Mouse (Mus musculus): ENCODE measurements at regions not wholly inside any gene's neighbourhood (a gene's known extent, or its start where the extent isn't known, plus 50 kb on each side); places are given as distances from the start of the nearest gene placed in this dataset.
A peak's percentile ranks its signal among the peaks of the same experiment; 100 is the strongest.
"Not testable (repeated sequence)": the region's sequence is repeated elsewhere in the genome, so short reads cannot be mapped to it uniquely, and the experiment has no call there.

GRCm38 (mm10) chr4:31205332-31205970, 758.4 kb upstream of the Map3k7 start:
- peak; percentile 63 to 67 for DNase-seq (ENCODE audit: low spot score in 2 of 2)

- no peak for DNase-seq (ENCODE audit: low spot score in 2 of 2)
Measured at GRCm38 (mm10) chr4:31225741-31226140, 738.2 kb upstream of the Map3k7 start.

GRCm38 (mm10) chr4:31268825-31269495, 694.9 kb upstream of the Map3k7 start:
- no peak for DNase-seq (ENCODE audit: low spot score in 2 of 2)

GRCm38 (mm10) chr4:31274131-31274530, 689.8 kb upstream of the Map3k7 start:
- no peak for DNase-seq (ENCODE audit: low spot score in 2 of 2)

- DNase-seq (ENCODE audit: low spot score in 2 of 2): no peak
Measured at GRCm38 (mm10) chr4:31290301-31290975, 673.5 kb upstream of the Map3k7 start.

GRCm38 (mm10) chr4:31293752-31294151, 670.1 kb upstream of the Map3k7 start:
- no peak for DNase-seq (ENCODE audit: low spot score in 2 of 2)

- no peak for DNase-seq (ENCODE audit: low spot score in 2 of 2)
Measured at GRCm38 (mm10) chr4:31297848-31298247, 666.0 kb upstream of the Map3k7 start.

GRCm38 (mm10) chr4:31319269-31319668, 644.6 kb upstream of the Map3k7 start:
- DNase-seq (ENCODE audit: low spot score in 2 of 2): no peak

- no peak for DNase-seq (ENCODE audit: low spot score in 2 of 2)
Measured at GRCm38 (mm10) chr4:31320734-31321507, 643.0 kb upstream of the Map3k7 start.

- no peak for DNase-seq (ENCODE audit: low spot score in 2 of 2)
Measured at GRCm38 (mm10) chr4:31323816-31324215, 640.1 kb upstream of the Map3k7 start.

- peak in 1 of 2 experiments; percentile 18 for DNase-seq (ENCODE audit: low spot score in 2 of 2)
Measured at GRCm38 (mm10) chr4:31328798-31329197, 635.1 kb upstream of the Map3k7 start.

- no peak for DNase-seq (ENCODE audit: low spot score in 2 of 2)
Measured at GRCm38 (mm10) chr4:31331053-31331452, 632.8 kb upstream of the Map3k7 start.

- no peak for DNase-seq (ENCODE audit: low spot score in 2 of 2)
Measured at GRCm38 (mm10) chr4:31335686-31336085, 628.2 kb upstream of the Map3k7 start.

GRCm38 (mm10) chr4:31337980-31338379, 625.9 kb upstream of the Map3k7 start:
- no peak for DNase-seq (ENCODE audit: low spot score in 2 of 2)

GRCm38 (mm10) chr4:31343312-31344248, 620.3 kb upstream of the Map3k7 start:
- no peak for DNase-seq (ENCODE audit: low spot score in 2 of 2)

GRCm38 (mm10) chr4:31354046-31354445, 609.9 kb upstream of the Map3k7 start:
- DNase-seq (ENCODE audit: low spot score in 2 of 2): not testable (repeated sequence)

GRCm38 (mm10) chr4:31354953-31355352, 608.9 kb upstream of the Map3k7 start:
- no peak for DNase-seq (ENCODE audit: low spot score in 2 of 2)

- no peak for DNase-seq (ENCODE audit: low spot score in 2 of 2)
Measured at GRCm38 (mm10) chr4:31366172-31366571, 597.7 kb upstream of the Map3k7 start.

- DNase-seq (ENCODE audit: low spot score in 2 of 2): no peak
Measured at GRCm38 (mm10) chr4:31367031-31367430, 596.9 kb upstream of the Map3k7 start.

GRCm38 (mm10) chr4:31370062-31370461, 593.8 kb upstream of the Map3k7 start:
- no peak for DNase-seq (ENCODE audit: low spot score in 2 of 2)
